Mouse (Mus musculus) frontal cortex, postnatal 14 days (tissue): ENCODE data around the gene Coa4.
A peak's percentile ranks its signal among the peaks of the same experiment; 100 is the strongest.
"Not testable (repeated sequence)": the region's sequence is repeated elsewhere in the genome, so short reads cannot be mapped to it uniquely, and the experiment has no call there.

Experiments used
- DNase-seq, 2 experiments: peaks; one replicate each; pipeline ENCODE4 v3.0.0; 2022; ENCODE audit warnings: low spot score in 2 of 2

Gene Coa4

GRCm38 (mm10) chr7:100561861-100562587 lies 25.2 kb downstream of the Coa4 start:
- no peak for DNase-seq

DNA sequence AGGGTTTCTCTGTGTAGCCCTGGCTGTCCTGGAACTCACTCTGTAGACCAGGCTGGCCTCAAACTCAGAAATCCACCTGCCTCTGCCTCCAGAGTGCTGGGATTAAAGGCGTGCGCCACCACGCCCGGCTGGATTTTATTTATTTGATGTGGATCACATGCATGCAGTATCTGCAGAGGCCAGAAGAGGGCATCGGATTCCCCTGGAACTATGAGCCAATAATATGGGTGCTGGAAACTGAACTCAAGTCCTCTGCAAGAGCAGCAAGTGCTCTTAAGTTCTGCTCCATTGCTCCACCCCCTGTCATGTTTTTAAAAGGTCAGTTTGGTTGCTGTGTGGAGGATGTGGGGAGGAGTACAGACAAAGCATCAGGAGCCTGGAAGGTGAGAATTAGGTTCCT lies 30.4 kb downstream of the Coa4 start:
- not testable (repeated sequence) for DNase-seq

DNA sequence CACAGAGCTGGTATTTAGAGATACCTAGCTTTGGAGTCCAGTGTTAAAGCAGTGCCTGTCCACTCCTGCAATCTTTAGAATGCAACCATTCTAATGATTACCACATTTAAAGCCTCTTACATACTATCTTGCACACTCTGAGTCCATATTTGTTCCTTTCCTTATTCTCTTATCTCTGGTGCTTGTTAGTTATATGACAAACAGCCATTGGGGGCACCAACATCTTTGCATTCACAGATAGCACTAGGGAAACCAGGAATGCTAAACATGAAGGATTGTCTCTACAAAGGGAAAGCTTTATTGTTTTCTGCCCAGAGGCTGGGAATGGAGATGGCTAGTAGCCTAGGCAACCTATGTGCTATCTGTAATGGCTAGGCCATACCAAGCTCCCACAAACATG lies 33.0 kb downstream of the Coa4 start:
- DNase-seq = no peak

GRCm38 (mm10) chr7:100570930-100571715 lies 34.3 kb downstream of the Coa4 start:
- no peak for DNase-seq

DNA sequence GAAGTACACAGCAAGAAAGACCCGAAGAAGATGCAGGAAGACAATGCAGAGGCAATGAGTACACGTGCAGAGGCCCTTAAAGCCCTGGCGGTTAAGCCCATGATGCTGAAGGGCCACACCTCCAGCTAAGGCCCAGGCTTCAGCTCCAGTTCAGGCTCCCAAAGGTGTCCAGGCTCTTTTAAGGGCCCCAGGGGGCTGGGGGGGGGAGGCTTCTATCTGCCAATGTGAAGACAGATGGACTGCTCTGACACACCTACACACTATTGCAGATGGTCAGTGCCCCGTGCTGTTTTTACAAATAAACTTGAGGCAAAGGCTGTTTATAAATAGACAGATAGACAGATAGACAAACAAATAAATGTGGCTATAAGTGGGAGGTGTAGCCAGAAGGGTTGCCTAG lies 35.2 kb downstream of the Coa4 start:
- no peak for DNase-seq

- DNase-seq = no peak
Measured at GRCm38 (mm10) chr7:100572704-100573103, 35.8 kb downstream of the Coa4 start.

- DNase-seq = no peak
Measured at GRCm38 (mm10) chr7:100578794-100579193, 41.9 kb downstream of the Coa4 start.

DNA sequence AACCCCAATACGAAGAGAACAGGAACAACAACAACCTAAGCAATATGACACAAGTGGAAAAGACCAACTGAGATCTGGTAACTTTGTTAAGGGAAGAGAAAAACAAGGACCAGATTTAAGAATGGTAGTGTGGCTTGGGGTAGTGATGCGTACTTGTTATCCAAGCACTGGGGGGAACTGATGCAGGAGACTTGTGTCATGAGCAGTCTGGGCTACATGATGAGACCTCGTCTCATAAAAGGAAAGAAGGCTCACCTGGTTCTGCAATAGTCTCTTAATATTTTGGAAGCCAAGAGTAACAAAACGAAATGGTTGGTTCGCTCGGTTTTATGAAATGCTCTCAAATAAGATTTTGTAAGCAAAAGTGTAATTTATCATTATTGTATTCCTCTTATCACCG lies 45.4 kb downstream of the Coa4 start:
- no peak for DNase-seq

GRCm38 (mm10) chr7:100582727-100583236 lies 45.9 kb downstream of the Coa4 start:
- DNase-seq = peak; percentile 81

GRCm38 (mm10) chr7:100589816-100590215 lies 52.9 kb downstream of the Coa4 start:
- DNase-seq = no peak
